Mouse (Mus musculus): Measurements from ENCODE around the gene Fbxl4. TPM values are rescaled to one million over a fixed set of nuclear protein-coding genes. Genes with fewer than 3 reads are reported as not detected.
A peak's percentile ranks its signal among the peaks of the same experiment; 100 is the strongest.

Fbxl4 gene
- total RNA-seq (2012; rRNA removed) = 3.9 and 4.5 TPM in 2 replicates
- 1 to 10 TPM in 1 of 2 experiments, not detected in 1; 4.5 TPM for polyA plus RNA-seq (2012; ENCODE audit: insufficient read depth in 1 of 2, insufficient read length in 2 of 2, low read depth in 1 of 2, low replicate concordance in 2 of 2, missing spikeins in 1 of 2)

DNA sequence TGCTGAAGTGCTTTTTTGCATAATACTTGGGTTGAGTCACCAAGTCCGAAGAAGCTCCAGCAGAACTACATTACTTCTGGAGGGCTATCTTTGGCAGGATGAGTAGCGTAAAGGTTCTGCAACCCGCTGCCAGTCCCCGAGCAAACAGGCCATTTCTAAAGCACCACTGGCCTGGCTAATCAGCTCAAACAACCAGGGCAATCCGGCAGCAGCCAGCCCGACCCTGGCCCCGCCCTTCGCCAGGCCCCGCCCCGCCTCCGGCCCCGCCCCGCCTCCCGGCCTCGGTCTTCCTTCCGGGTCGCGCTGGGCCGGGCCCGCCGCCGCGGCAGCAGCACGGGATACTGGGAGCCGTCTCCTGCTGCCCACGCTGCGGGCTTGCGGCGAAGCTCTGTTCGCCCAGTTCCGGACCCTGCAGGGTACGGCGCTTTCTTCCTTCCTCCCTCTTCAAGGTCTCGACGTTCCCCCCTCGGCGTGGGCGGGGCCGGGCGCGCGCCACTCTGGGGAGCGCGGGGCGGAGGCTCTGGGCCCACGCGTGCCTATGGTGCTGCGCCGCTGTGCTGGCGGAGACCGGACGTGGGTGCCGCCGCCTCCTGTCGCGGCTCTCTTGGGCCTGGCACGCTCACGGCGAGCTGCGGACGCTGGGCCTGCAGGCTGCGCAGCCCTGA lies at the start of gene Fbxl4:
Gene Fbxl4 (plus strand): TSS at position 278 of the 665 bp plus-strand sequence.
- H3K27ac ChIP-seq (ENCODE audit: control insufficient read depth, low read depth, low read length) = peak within 1 kb of the TSS; percentile 88
- peak within 1 kb of the TSS; percentile 91 to 99 for H3K4me3 ChIP-seq (ENCODE audit: control insufficient read depth in 1 of 2, insufficient read depth in 1 of 2, low read depth in 2 of 2, low read length in 2 of 2)
- H3K36me3 ChIP-seq (ENCODE audit: control insufficient read depth in 1 of 2, insufficient read depth in 2 of 2, low read length in 2 of 2) = peaks cover 0 to 5% of the 10 kb centered on the region in 2 experiments; a peak in 2 of 4 replicates
- H3K4me1 ChIP-seq (ENCODE audit: control insufficient read depth in 1 of 2, insufficient read depth in 2 of 2, low read length in 2 of 2) = peaks cover 0 to 15% of the 10 kb centered on the region in 2 experiments; a peak in 3 of 4 replicates
- no peaks in the 10 kb centered on the region for H3K9me3 ChIP-seq (replicated peaks; ENCODE audit: insufficient read depth, low read length)
- peaks cover 11% of the 10 kb centered on the region for H3K79me2 ChIP-seq (ENCODE audit: control insufficient read depth, insufficient read depth, low read length, poor library complexity)
- TF ChIP-seq NELFE (IDR thresholded peaks at IDR 0.05; ENCODE audit: low read depth, low read length) = peak; percentile 68
- 0 out of 2 replicates have a peak, but pooled peaks have one; percentile 28 for TF ChIP-seq TCF12 (IDR thresholded peaks at IDR 0.05; ENCODE audit: low read depth, low read length)
- TF ChIP-seq CTCF (IDR thresholded peaks at IDR 0.05 in 2 of 3, conservative IDR thresholded peaks at IDR 0.05 in 1 of 3; ENCODE audit: control insufficient read depth in 1 of 3, insufficient read depth in 1 of 3, low read depth in 2 of 3, low read length in 3 of 3, poor library complexity in 1 of 3, severe bottlenecking in 1 of 3) = no peak
- no peak for TF ChIP-seq BHLHE40 (IDR thresholded peaks at IDR 0.05; ENCODE audit: borderline replicate concordance, low read depth, low read length)
- TF ChIP-seq MAX (IDR thresholded peaks at IDR 0.05; ENCODE audit: low read length) = peak; percentile 22; the same call in 1 of the 2 replicates
- 0 out of 2 replicates have a peak, but pooled peaks have one; percentile 29 for TF ChIP-seq SIN3A (IDR thresholded peaks at IDR 0.05; ENCODE audit: low read length)
- peak; percentile 60 for TF ChIP-seq ELF1 (IDR thresholded peaks at IDR 0.05; ENCODE audit: low read depth, low read length)
- TF ChIP-seq ZMIZ1 (IDR thresholded peaks at IDR 0.05; ENCODE audit: low read depth, low read length) = 0 out of 2 replicates have a peak, but pooled peaks have one; percentile 40
- TF ChIP-seq MXI1 (IDR thresholded peaks at IDR 0.05; ENCODE audit: low read depth, low read length) = peak; percentile 70
- TF ChIP-seq POLR2AphosphoS2 (IDR thresholded peaks at IDR 0.05; ENCODE audit: low read length) = peak; percentile 36; the same call in 1 of the 2 replicates
- peak; percentile 64; the same call in 1 of the 2 replicates for TF ChIP-seq MAZ (IDR thresholded peaks at IDR 0.05; ENCODE audit: low read depth, low read length)
- no peak for TF ChIP-seq POLR2AphosphoS5 (IDR thresholded peaks at IDR 0.05; ENCODE audit: borderline replicate concordance, low read depth, low read length)
- peak; percentile 65 to 71 for TF ChIP-seq POLR2A (IDR thresholded peaks at IDR 0.05; ENCODE audit: control insufficient read depth in 1 of 2, insufficient read depth in 1 of 2, low read depth in 1 of 2, low read length in 2 of 2, poor library complexity in 1 of 2)
- TF ChIP-seq UBTF (IDR thresholded peaks at IDR 0.05; ENCODE audit: borderline replicate concordance, insufficient read depth, low read depth, low read length) = no peak
- TF ChIP-seq HCFC1 (IDR thresholded peaks at IDR 0.05; ENCODE audit: low read depth, low read length) = peak; percentile 40; the same call in 1 of the 2 replicates
- peak; percentile 84 for DNase-seq (ENCODE audit: low read depth, low spot score)
- peak within 1 kb of the TSS; percentile 94 for H3K9ac ChIP-seq (ENCODE audit: control insufficient read depth, low read depth, low read length, poor library complexity, severe bottlenecking)
- H3K27me3 ChIP-seq (ENCODE audit: control insufficient read depth in 1 of 2, insufficient read depth in 2 of 2, low read length in 2 of 2) = no peaks in the 10 kb centered on the region

- no peak for DNase-seq (ENCODE audit: low read depth, low spot score)
- no peak for TF ChIP-seq GABPA (IDR thresholded peaks at IDR 0.05; ENCODE audit: low read depth, low read length)
- TF ChIP-seq TBP (IDR thresholded peaks at IDR 0.05; ENCODE audit: low read depth, low read length) = no peak
- TF ChIP-seq ELF1 (IDR thresholded peaks at IDR 0.05; ENCODE audit: low read depth, low read length) = no peak
- no peak for TF ChIP-seq SMC3 (IDR thresholded peaks at IDR 0.05; ENCODE audit: low read depth, low read length)
- TF ChIP-seq ETS1 (IDR thresholded peaks at IDR 0.05; ENCODE audit: low read depth, low read length) = no peak
- TF ChIP-seq CHD1 (IDR thresholded peaks at IDR 0.05; ENCODE audit: low read depth, low read length) = no peak
- TF ChIP-seq SIN3A (IDR thresholded peaks at IDR 0.05; ENCODE audit: low read length) = no peak
- no peak for TF ChIP-seq TCF12 (IDR thresholded peaks at IDR 0.05; ENCODE audit: low read depth, low read length)
- TF ChIP-seq MXI1 (IDR thresholded peaks at IDR 0.05; ENCODE audit: low read depth, low read length) = no peak
- TF ChIP-seq MAFK (IDR thresholded peaks at IDR 0.05; ENCODE audit: borderline replicate concordance, low read depth, low read length) = no peak
- no peak for TF ChIP-seq ZKSCAN1 (IDR thresholded peaks at IDR 0.05; ENCODE audit: low read depth, low read length)
- no peak for TF ChIP-seq JUND (IDR thresholded peaks at IDR 0.05; ENCODE audit: low read depth, low read length)
- TF ChIP-seq ZC3H11A (IDR thresholded peaks at IDR 0.05; ENCODE audit: low read depth, low read length) = no peak
- TF ChIP-seq ZNF384 (IDR thresholded peaks at IDR 0.05; ENCODE audit: low read depth, low read length) = no peak
- no peak for TF ChIP-seq MAX (IDR thresholded peaks at IDR 0.05; ENCODE audit: low read length)
- no peak for TF ChIP-seq POLR2AphosphoS2 (IDR thresholded peaks at IDR 0.05; ENCODE audit: low read length)
- no peak for TF ChIP-seq ZMIZ1 (IDR thresholded peaks at IDR 0.05; ENCODE audit: low read depth, low read length)
- no peak for TF ChIP-seq E2F4 (IDR thresholded peaks at IDR 0.05; ENCODE audit: borderline replicate concordance, low read depth, low read length)
- TF ChIP-seq TAL1 (IDR thresholded peaks at IDR 0.05; ENCODE audit: low read length) = no peak
- H3K36me3 ChIP-seq (ENCODE audit: control insufficient read depth in 1 of 2, insufficient read depth in 2 of 2, low read length in 2 of 2) = no peaks in the 10 kb centered on the region
- no peaks in the 10 kb centered on the region for H3K79me2 ChIP-seq (ENCODE audit: control insufficient read depth, insufficient read depth, low read length, poor library complexity)
- no peak overlapping the region for H3K4me3 ChIP-seq (ENCODE audit: control insufficient read depth in 1 of 2, insufficient read depth in 1 of 2, low read depth in 2 of 2, low read length in 2 of 2)
- no peaks in the 10 kb centered on the region for H3K27me3 ChIP-seq (ENCODE audit: control insufficient read depth in 1 of 2, insufficient read depth in 2 of 2, low read length in 2 of 2)
- no peak overlapping the region for H3K27ac ChIP-seq (ENCODE audit: control insufficient read depth, low read depth, low read length)
- no peaks in the 10 kb centered on the region for H3K4me1 ChIP-seq (ENCODE audit: control insufficient read depth in 1 of 2, insufficient read depth in 2 of 2, low read length in 2 of 2)
- no peaks in the 10 kb centered on the region for H3K9me3 ChIP-seq (replicated peaks; ENCODE audit: insufficient read depth, low read length)
- H3K9ac ChIP-seq (ENCODE audit: control insufficient read depth, low read depth, low read length, poor library complexity, severe bottlenecking) = no peak overlapping the region
Measured at GRCm38 (mm10) chr4:22314564-22314963, 42.8 kb upstream of the Fbxl4 start.

All from MEL (cell line).